Mouse (Mus musculus) spleen, adult 2 months (tissue): Measurements from ENCODE around the gene Cradd. TPM values are rescaled to one million over a fixed set of nuclear protein-coding genes. Genes with fewer than 3 reads are reported as not detected.

Experiments
- DNase-seq, 2 experiments: peaks; one replicate each; pipeline versions ENCODE4 v3.0.0 to v3.0.0-alpha.2; 2012 to 2021; ENCODE audit warnings: low spot score in 2 of 2, low read depth in 1 of 2
- H3K27ac ChIP-seq: fragments of 200-500 bp; 2 replicates; pipeline ENCODE4 v1.5.1; 2012; ENCODE audit warnings: low read length, inconsistent platforms; ENCODE audit not compliant: insufficient read depth
- H3K27me3 ChIP-seq: fragments of 200-500 bp; 2 replicates; pipeline ENCODE4 v1.6.1; 2012; ENCODE audit warnings: mild to moderate bottlenecking, moderate library complexity, low read length, inconsistent platforms; ENCODE audit not compliant: control insufficient read depth, insufficient read depth
- H3K36me3 ChIP-seq: fragments of 200-500 bp; 2 replicates; pipeline ENCODE4 v1.6.1; 2012; ENCODE audit warnings: mild to moderate bottlenecking, low read length, inconsistent platforms; ENCODE audit not compliant: control insufficient read depth, insufficient read depth
- H3K4me1 ChIP-seq: fragments of 200-500 bp; 2 replicates; pipeline ENCODE4 v1.6.1; 2011; ENCODE audit warnings: inconsistent platforms; ENCODE audit not compliant: control insufficient read depth, insufficient read depth, insufficient read length
- H3K4me3 ChIP-seq: fragments of 200-500 bp; 2 replicates; pipeline ENCODE4 v1.5.1; 2011; ENCODE audit warnings: mild to moderate bottlenecking, inconsistent platforms; ENCODE audit not compliant: insufficient read depth, insufficient read length; ENCODE audit errors: extremely low read depth
- CTCF ChIP-seq: fragments of 200-500 bp; IDR thresholded peaks from 2 replicates; pipeline ENCODE4 v1.5.1; 2011; ENCODE audit warnings: mild to moderate bottlenecking, inconsistent platforms; ENCODE audit not compliant: insufficient read depth, insufficient read length, insufficient replicate concordance; ENCODE audit errors: extremely low read depth
- POLR2A ChIP-seq: fragments of 200-500 bp; IDR thresholded peaks from 2 replicates; pipeline ENCODE4 v1.6.1; 2011; ENCODE audit warnings: low read depth, low read length, inconsistent platforms
- WGBS: fragments of 180-500 bp; shearing (Covaris S2); methylation state at CpG from one replicate; pipeline ENCODE4 v1.1.7; 2018; 5-methylcytosine and 5-hydroxymethylcytosine counted together
- polyA plus RNA-seq: library from polyadenylated mRNA; depleted of rRNA; stranded (reverse); fragments of >200 nt; gene quantifications from 2 replicates; pipeline ENCODE4 v1.2.3, GENCODE M21; 2012

The Cradd gene
- polyA plus RNA-seq, 1 experiment, result 8.2 TPM

GRCm38 (mm10) chr10:95334826-95335225 is 10.9 kb upstream of the Cradd start:
- 88% methylated on average over 1 of the region's 1 CpGs for WGBS
- H3K4me3 ChIP-seq, result no peak overlapping the region
- no peak for DNase-seq
- H3K4me1 ChIP-seq, result peaks cover 3% of the 10 kb centered on the region; the same call in 1 of the 2 replicates
- H3K27me3 ChIP-seq, result no peaks in the 10 kb centered on the region
- H3K27ac ChIP-seq, result no peak overlapping the region
- H3K36me3 ChIP-seq, result no peaks in the 10 kb centered on the region
- no peak for TF ChIP-seq POLR2A

- no peak for DNase-seq
- Histone ChIP-seq H3K36me3 (no peaks in the 10 kb centered on the region), H3K4me1 (peaks cover 3% of the 10 kb centered on the region; the same call in 1 of the 2 replicates), H3K4me3 (no peak overlapping the region), H3K27ac (no peak overlapping the region), H3K27me3 (no peaks in the 10 kb centered on the region)
- TF ChIP-seq POLR2A, result no peak
- TF ChIP-seq CTCF, result no peak
- WGBS, result 95% methylated on average over 3 of the region's 3 CpGs
Measured at GRCm38 (mm10) chr10:95332596-95332995, 8.7 kb upstream of the Cradd start.

GRCm38 (mm10) chr10:95330375-95331363 is 6.7 kb upstream of the Cradd start:
- no peaks in the 10 kb centered on the region for H3K27me3 ChIP-seq
- no peak overlapping the region for H3K4me3 ChIP-seq
- WGBS, result 67% methylated on average over 9 of the region's 9 CpGs
- no peak overlapping the region for H3K27ac ChIP-seq
- H3K4me1 ChIP-seq, result peaks cover 3% of the 10 kb centered on the region; the same call in 1 of the 2 replicates
- no peaks in the 10 kb centered on the region for H3K36me3 ChIP-seq
- TF ChIP-seq POLR2A (no peak), CTCF (no peak)
- peak in 1 of 2 experiments; percentile 23 for DNase-seq

DNA sequence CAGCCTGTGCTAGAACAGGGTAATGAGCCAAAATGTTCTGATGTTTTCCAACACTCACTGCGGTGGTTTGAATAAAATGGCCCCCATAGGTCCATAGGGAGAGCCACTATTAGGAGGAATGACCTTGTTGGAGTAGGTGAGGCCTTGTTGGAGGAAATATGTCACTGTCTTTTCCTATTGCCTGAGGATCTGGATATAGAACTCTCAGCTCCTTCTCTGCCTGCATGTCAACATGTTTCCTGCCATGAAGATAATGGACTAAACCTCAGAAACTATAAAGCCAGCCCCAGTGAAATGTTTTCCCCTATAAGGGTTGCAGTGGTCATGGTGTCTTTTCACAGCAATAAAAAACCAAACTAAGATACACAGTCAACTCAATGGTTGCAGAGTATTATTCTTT is 6.0 kb upstream of the Cradd start:
- Histone ChIP-seq H3K27ac (no peak overlapping the region), H3K27me3 (no peaks in the 10 kb centered on the region), H3K36me3 (no peaks in the 10 kb centered on the region), H3K4me1 (peaks cover 3% of the 10 kb centered on the region; the same call in 1 of the 2 replicates), H3K4me3 (no peak overlapping the region)
- TF ChIP-seq CTCF, result no peak
- TF ChIP-seq POLR2A, result no peak
- 97% methylated on average over 1 of the region's 1 CpGs for WGBS
- no peak for DNase-seq

- Histone ChIP-seq H3K27me3 (no peaks in the 10 kb centered on the region), H3K36me3 (no peaks in the 10 kb centered on the region), H3K4me1 (peaks cover 4% of the 10 kb centered on the region; the same call in 1 of the 2 replicates), H3K4me3 (no peak overlapping the region), H3K27ac (no peak overlapping the region)
- 62% methylated on average over 1 of the region's 1 CpGs for WGBS
- TF ChIP-seq POLR2A, result no peak
- TF ChIP-seq CTCF, result no peak
- no peak for DNase-seq
Measured at GRCm38 (mm10) chr10:95324278-95324631, 322 bp upstream of the Cradd start.

GRCm38 (mm10) chr10:95322076-95323070 is 1.6 kb downstream of the Cradd start:
- WGBS, result 59% methylated on average over 20 of the region's 20 CpGs
- Histone ChIP-seq H3K4me3 (no peak overlapping the region), H3K36me3 (no peaks in the 10 kb centered on the region), H3K27ac (peak overlapping the region; percentile 43), H3K4me1 (peaks cover 4% of the 10 kb centered on the region; the same call in 1 of the 2 replicates), H3K27me3 (no peaks in the 10 kb centered on the region)
- TF ChIP-seq CTCF, result no peak
- TF ChIP-seq POLR2A, result no peak
- no peak for DNase-seq
